Mouse (Mus musculus) embryonic facial prominence, embryonic 13.5 days (tissue): ENCODE data around the gene Asf1b. TPM values are rescaled to one million over a fixed set of nuclear protein-coding genes. Genes with fewer than 3 reads are reported as not detected.
A peak's percentile ranks its signal among the peaks of the same experiment; 100 is the strongest.

ENCODE experiments used
- ATAC-seq: fragments of 200-750 bp; cut with Nextera tagmentation; 2 replicates; pipeline ENCODE4 v1.8.0; 2017; ENCODE audit warnings: low read depth; ENCODE audit not compliant: insufficient number of reproducible peaks, insufficient read depth, low FRiP score, low TSS enrichment
- H3K27ac ChIP-seq: fragments of 300-500 bp; sonication (generic); 2 replicates; pipeline ENCODE4 v1.5.1; 2015; ENCODE audit warnings: moderate library complexity, mild to moderate bottlenecking, inconsistent platforms
- H3K27me3 ChIP-seq: fragments of 300-500 bp; sonication (generic); 2 replicates; pipeline ENCODE4 v1.6.1; 2015; ENCODE audit warnings: mild to moderate bottlenecking, inconsistent platforms
- H3K36me3 ChIP-seq: fragments of 300-500 bp; sonication (generic); 2 replicates; pipeline ENCODE4 v1.6.1; 2015; ENCODE audit warnings: mild to moderate bottlenecking, inconsistent platforms
- H3K4me1 ChIP-seq: fragments of 300-500 bp; sonication (generic); 2 replicates; pipeline ENCODE4 v1.6.1; 2015; ENCODE audit warnings: inconsistent platforms
- H3K4me2 ChIP-seq: fragments of 300-500 bp; sonication (generic); 2 replicates; pipeline ENCODE4 v1.6.1; 2015; ENCODE audit warnings: moderate library complexity, mild to moderate bottlenecking, inconsistent platforms
- H3K4me3 ChIP-seq: fragments of 300-500 bp; sonication (generic); 2 replicates; pipeline ENCODE4 v1.5.1; 2015; ENCODE audit warnings: mild to moderate bottlenecking, inconsistent platforms
- H3K9ac ChIP-seq: fragments of 300-500 bp; sonication (generic); 2 replicates; pipeline ENCODE4 v1.6.1; 2015; ENCODE audit warnings: mild to moderate bottlenecking, inconsistent platforms
- H3K9me3 ChIP-seq: fragments of 300-500 bp; sonication (generic); 2 replicates; pipeline ENCODE4 v1.6.1; 2016; ENCODE audit warnings: inconsistent platforms
- WGBS: fragments of 180-500 bp; shearing (Covaris S2); methylation state at CpG from one replicate; pipeline ENCODE4 v1.1.7; 2015; ENCODE audit warnings: mixed read lengths; 5-methylcytosine and 5-hydroxymethylcytosine counted together
- polyA plus RNA-seq: library from polyadenylated mRNA; unstranded; fragments of >200 nt; fragmentation: Nextera tagmentation; extraction: Ambion mirVana; gene quantifications from 2 replicates; pipeline ENCODE4 v1.2.1, GENCODE M21; 2015

Asf1b gene
- polyA plus RNA-seq, 1 experiment from 2014 or later: 61.3 TPM

- Histone ChIP-seq H3K36me3 (peaks cover 30% of the 10 kb centered on the region), H3K4me1 (no peaks in the 10 kb centered on the region), H3K9me3 (no peaks in the 10 kb centered on the region), H3K4me2 (no peak overlapping the region), H3K27ac (no peak overlapping the region), H3K4me3 (no peak overlapping the region), H3K9ac (no peak overlapping the region), H3K27me3 (no peaks in the 10 kb centered on the region)
- no peak for ATAC-seq
- WGBS: 92% methylated on average over 5 of the region's 5 CpGs
Measured at GRCm38 (mm10) chr8:83964015-83964765, 8.9 kb downstream of the Asf1b start.

GRCm38 (mm10) chr8:83967701-83968100, 12.4 kb downstream of the Asf1b start:
- ATAC-seq: no peak
- no peak overlapping the region for H3K4me2 ChIP-seq
- H3K9me3 ChIP-seq: no peaks in the 10 kb centered on the region
- peaks cover 37% of the 10 kb centered on the region for H3K36me3 ChIP-seq
- no peaks in the 10 kb centered on the region for H3K27me3 ChIP-seq
- H3K9ac ChIP-seq: no peak overlapping the region
- no peak overlapping the region for H3K27ac ChIP-seq
- peaks cover 7% of the 10 kb centered on the region for H3K4me1 ChIP-seq
- H3K4me3 ChIP-seq: no peak overlapping the region
- 95% methylated on average over 7 of the region's 7 CpGs for WGBS

DNA sequence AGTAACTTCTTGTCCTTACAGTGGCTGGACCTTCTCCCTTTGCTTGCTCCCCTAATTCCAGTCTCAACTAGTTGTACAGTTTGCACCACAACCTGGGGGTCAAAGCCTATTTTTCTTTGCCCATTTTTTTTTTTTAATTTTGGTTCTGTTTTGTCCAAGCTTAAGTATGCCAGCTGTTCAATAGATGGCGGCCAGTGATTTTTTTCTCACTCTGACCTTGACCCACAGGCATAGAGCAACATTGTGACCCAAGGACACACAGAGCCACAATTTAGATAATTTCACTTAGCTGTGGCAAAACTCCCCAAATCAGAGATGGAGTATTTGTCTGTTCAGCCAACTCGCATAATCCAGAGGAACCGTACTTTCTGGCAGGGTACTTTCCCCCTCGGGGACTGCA, 15.8 kb downstream of the Asf1b start:
- Histone ChIP-seq H3K4me2 (no peak overlapping the region), H3K4me3 (no peak overlapping the region), H3K9me3 (no peaks in the 10 kb centered on the region), H3K9ac (no peak overlapping the region), H3K36me3 (peaks cover 28% of the 10 kb centered on the region), H3K27ac (no peak overlapping the region), H3K27me3 (no peaks in the 10 kb centered on the region), H3K4me1 (peaks cover 20% of the 10 kb centered on the region)
- ATAC-seq: no peak
- WGBS: 90% methylated on average over 4 of the region's 4 CpGs

DNA sequence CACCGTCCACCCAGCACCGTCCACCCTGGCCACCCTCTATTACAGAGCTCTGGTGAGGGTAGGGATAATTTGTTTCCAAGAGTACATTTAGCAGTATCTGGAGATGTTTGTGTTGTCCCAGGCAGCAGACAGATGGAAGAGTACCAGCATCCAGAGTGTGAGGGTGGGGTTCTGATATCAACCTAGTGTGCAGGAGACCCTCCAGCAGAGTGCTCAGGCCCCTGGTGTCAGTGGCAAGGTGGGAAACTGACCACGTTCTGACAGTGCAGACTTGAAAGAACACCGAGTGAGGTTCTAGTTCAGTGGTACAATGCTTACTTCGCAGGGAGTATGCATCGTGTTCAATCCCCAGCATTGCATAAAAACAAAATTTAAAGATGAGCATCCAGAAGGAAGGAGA, 16.4 kb downstream of the Asf1b start:
- ATAC-seq: no peak
- WGBS: 83% methylated on average over 6 of the region's 6 CpGs
- Histone ChIP-seq H3K4me2 (peak overlapping the region; percentile 83), H3K4me1 (peaks cover 24% of the 10 kb centered on the region), H3K9me3 (no peaks in the 10 kb centered on the region), H3K36me3 (peaks cover 28% of the 10 kb centered on the region), H3K27ac (no peak overlapping the region), H3K9ac (peak overlapping the region; percentile 80; the same call in 1 of the 2 replicates), H3K27me3 (no peaks in the 10 kb centered on the region), H3K4me3 (peak overlapping the region; percentile 90; the same call in 1 of the 2 replicates)

- WGBS: under 1% methylated on average over 80 of the region's 94 CpGs
- H3K4me1 ChIP-seq: peaks cover 32% of the 10 kb centered on the region
- no peaks in the 10 kb centered on the region for H3K9me3 ChIP-seq
- H3K4me2 ChIP-seq: peak within 1 kb of the TSS; percentile 96
- peak; percentile 99 for ATAC-seq
- no peaks in the 10 kb centered on the region for H3K27me3 ChIP-seq
- H3K4me3 ChIP-seq: peak within 1 kb of the TSS; percentile 90
- peaks cover 24% of the 10 kb centered on the region for H3K36me3 ChIP-seq
- peak within 1 kb of the TSS; percentile 74 for H3K27ac ChIP-seq
- peak within 1 kb of the TSS; percentile 93 for H3K9ac ChIP-seq
Measured at GRCm38 (mm10) chr8:83972150-83973120, 17.1 kb downstream of the Asf1b start, which contains the start of gene Prkaca. Gene Prkaca, plus strand, starts transcription at chr8:83972993.

GRCm38 (mm10) chr8:83973161-83974031, 18.1 kb downstream of the Asf1b start:
- ATAC-seq: peak; percentile 22; the same call in 1 of the 2 replicates
- 3% methylated on average over 37 of the region's 37 CpGs for WGBS
- peak overlapping the region; percentile 90 for H3K4me3 ChIP-seq

GRCm38 (mm10) chr8:83974521-83974920, 19.2 kb downstream of the Asf1b start:
- no peak for ATAC-seq
- H3K36me3 ChIP-seq: peaks cover 10% of the 10 kb centered on the region
- no peaks in the 10 kb centered on the region for H3K9me3 ChIP-seq
- H3K27ac ChIP-seq: no peak overlapping the region
- peak overlapping the region; percentile 7; the same call in 1 of the 2 replicates for H3K9ac ChIP-seq
- peak overlapping the region; percentile 96; the same call in 1 of the 2 replicates for H3K4me2 ChIP-seq
- peaks cover 38% of the 10 kb centered on the region for H3K4me1 ChIP-seq
- H3K27me3 ChIP-seq: no peaks in the 10 kb centered on the region
- 77% methylated on average over 4 of the region's 4 CpGs for WGBS
- H3K4me3 ChIP-seq: peak overlapping the region; percentile 90; the same call in 1 of the 2 replicates

More at GRCm38 (mm10) chr8:83973161-83974031, 18.1 kb downstream of the Asf1b start:
- Histone ChIP-seq H3K9me3 (no peaks in the 10 kb centered on the region), H3K27me3 (no peaks in the 10 kb centered on the region), H3K4me2 (peak overlapping the region; percentile 96), H3K36me3 (peaks cover 18% of the 10 kb centered on the region), H3K9ac (peak overlapping the region; percentile 93), H3K4me1 (peaks cover 38% of the 10 kb centered on the region), H3K27ac (peak overlapping the region; percentile 74)

DNA sequence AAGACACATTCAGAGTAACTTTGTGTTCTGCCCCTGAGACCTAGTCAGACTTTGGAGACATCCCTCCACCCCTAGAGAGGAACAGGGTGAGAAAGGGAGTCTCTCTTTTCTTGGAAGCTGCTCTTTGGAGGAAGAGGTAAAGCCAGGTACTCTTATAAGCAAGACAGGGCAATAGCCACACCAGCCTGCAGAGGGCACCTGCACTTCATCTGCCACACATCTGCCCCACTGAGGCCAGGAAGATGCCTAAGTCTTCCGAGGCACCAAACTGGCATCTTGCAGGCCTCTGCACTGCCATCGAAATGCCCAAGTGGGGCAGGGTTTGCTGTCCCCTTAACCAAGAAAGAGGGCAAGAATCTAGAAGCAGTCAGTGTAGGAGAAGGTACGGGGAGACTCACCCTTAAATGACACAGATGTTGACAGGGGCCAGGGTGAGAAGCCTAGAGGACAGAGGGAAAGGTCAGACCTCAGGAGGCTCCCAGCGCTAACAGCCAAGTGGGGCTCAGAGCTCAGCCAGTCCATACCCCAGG, 20.9 kb downstream of the Asf1b start:
- Histone ChIP-seq H3K9ac (no peak overlapping the region), H3K4me1 (peaks cover 38% of the 10 kb centered on the region), H3K4me3 (no peak overlapping the region), H3K9me3 (no peaks in the 10 kb centered on the region), H3K36me3 (peaks cover 21% of the 10 kb centered on the region), H3K27ac (no peak overlapping the region), H3K4me2 (no peak overlapping the region), H3K27me3 (no peaks in the 10 kb centered on the region)
- 77% methylated on average over 4 of the region's 4 CpGs for WGBS
- no peak for ATAC-seq

DNA sequence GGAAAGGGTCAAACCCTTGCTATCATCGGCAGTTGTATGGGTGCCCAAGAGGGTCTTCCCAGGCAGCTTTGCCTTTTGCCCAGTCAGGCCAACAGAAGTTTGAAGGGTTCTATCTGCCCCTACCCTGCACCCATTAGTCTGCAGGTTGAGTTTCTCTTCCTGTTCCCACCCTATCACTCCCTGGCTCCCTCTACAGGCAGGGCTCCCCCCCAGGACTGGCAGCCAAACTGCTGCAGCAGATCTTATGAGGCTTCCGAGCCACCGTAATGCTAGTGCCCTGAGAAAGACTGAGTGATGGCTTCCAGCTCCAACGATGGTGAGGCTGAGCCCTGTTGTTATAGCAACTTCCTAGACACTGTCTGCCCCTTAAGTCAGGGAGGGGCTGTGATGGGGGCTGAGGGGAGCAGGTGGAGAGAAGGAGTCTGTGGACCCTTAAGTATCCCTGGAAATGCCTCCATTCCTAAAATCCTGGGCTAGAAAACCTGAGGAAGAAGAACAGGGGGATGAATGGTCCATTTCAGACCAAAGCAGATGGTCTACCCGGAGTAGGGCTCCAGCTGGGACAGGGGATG, 21.6 kb downstream of the Asf1b start:
- H3K4me3 ChIP-seq: no peak overlapping the region
- peak overlapping the region; percentile 40; the same call in 1 of the 2 replicates for H3K9ac ChIP-seq
- H3K36me3 ChIP-seq: peaks cover 28% of the 10 kb centered on the region
- no peak overlapping the region for H3K27ac ChIP-seq
- no peaks in the 10 kb centered on the region for H3K9me3 ChIP-seq
- peaks cover 33% of the 10 kb centered on the region for H3K4me1 ChIP-seq
- ATAC-seq: no peak
- WGBS: 85% methylated on average over 5 of the region's 5 CpGs
- no peaks in the 10 kb centered on the region for H3K27me3 ChIP-seq
- no peak overlapping the region for H3K4me2 ChIP-seq

DNA sequence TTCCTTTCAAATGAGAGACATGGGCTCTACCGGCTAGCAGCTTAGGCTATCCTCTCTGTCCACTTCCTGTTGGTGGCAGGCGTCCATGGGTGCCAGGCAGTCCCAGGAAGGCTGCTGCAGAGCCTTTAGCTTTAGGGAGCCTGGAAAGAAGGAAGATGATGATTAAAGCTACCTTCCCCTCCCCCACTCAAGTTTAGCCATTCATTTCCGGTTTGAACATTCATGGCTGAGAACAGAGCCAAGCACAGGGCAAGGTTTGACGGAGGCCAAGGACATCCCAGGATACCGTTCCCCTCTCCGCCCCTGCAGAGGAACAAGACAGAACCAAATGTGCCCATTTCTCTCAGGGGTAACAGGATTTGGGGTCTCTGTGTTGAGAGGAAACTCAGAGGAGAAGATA, 22.3 kb downstream of the Asf1b start:
- H3K36me3 ChIP-seq: peaks cover 36% of the 10 kb centered on the region
- WGBS: 45% methylated on average over 6 of the region's 6 CpGs
- H3K27me3 ChIP-seq: no peaks in the 10 kb centered on the region
- H3K9me3 ChIP-seq: no peaks in the 10 kb centered on the region
- H3K9ac ChIP-seq: peak overlapping the region; percentile 40; the same call in 1 of the 2 replicates
- peak overlapping the region; percentile 9; the same call in 1 of the 2 replicates for H3K4me2 ChIP-seq
- no peak for ATAC-seq
- peaks cover 31% of the 10 kb centered on the region for H3K4me1 ChIP-seq
- peak overlapping the region; percentile 7; the same call in 1 of the 2 replicates for H3K27ac ChIP-seq
- no peak overlapping the region for H3K4me3 ChIP-seq
